Mouse (Mus musculus) megakaryocyte-erythroid progenitor cell, adult 5-6 weeks (primary cell): ENCODE results near the gene Frs2. TPM values are rescaled to one million over a fixed set of nuclear protein-coding genes. Genes with fewer than 3 reads are reported as not detected.

Experiments used
- ATAC-seq: replicated peaks from 2 replicates; pipeline ENCODE4 v1.8.0; 2016; ENCODE audit warnings: mild to moderate bottlenecking, inconsistent platforms; ENCODE audit not compliant: severe bottlenecking, poor library complexity, low FRiP score, low TSS enrichment
- total RNA-seq, 2 experiments: library from RNA; stranded (forward) in 1 of 2; stranded (reverse) in 1 of 2; fragments of 200-1000, 215-1000 nt in 1 of 2; fragments of >200 nt in 1 of 2; fragmentation: Nextera tagmentation in 1 of 2; gene quantifications; 2 replicates each; pipeline ENCODE4 v1.2.3; 2014 to 2017

Gene Frs2
- total RNA-seq, 2 experiments from 2014 or later = 20.7 to 22.9 TPM

DNA sequence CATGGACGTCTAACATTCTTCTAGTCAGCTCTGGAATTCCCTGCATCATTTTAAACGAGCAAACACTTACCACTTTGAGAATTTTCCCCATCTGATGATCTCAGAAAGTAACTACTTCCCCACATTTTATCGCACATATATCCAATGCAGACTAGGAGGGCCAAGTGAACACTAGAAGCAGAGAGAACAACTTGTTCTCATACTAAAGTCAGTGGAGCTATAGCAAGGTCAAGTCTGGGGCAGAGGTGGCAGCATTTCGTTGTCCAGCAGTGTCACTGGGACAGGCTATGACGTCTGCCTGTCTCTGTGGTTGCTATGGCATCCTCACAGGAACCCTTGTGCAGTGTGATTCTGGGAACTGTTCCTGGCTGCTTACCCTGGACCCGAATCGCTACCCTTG is 36.9 kb downstream of the Frs2 start:
- ATAC-seq = no peak

DNA sequence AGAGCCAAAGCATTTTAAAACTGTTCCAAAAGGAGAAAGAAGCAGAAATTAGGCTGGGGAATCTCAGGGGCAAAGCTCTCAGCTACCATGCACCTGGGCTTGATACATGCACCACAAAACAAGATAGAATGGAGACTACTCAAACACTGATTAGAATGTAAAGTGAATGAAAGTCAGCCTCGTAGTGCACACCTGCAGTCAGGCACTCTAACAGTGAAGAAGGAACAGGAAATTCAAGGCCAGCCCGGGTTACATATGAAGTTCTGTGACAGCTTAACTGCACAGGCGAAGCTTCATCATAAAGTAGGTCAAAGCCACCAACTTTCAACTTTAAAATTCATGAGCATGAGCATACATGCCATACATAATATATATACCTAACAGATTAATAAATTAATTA is 38.1 kb downstream of the Frs2 start:
- ATAC-seq = no peak

DNA sequence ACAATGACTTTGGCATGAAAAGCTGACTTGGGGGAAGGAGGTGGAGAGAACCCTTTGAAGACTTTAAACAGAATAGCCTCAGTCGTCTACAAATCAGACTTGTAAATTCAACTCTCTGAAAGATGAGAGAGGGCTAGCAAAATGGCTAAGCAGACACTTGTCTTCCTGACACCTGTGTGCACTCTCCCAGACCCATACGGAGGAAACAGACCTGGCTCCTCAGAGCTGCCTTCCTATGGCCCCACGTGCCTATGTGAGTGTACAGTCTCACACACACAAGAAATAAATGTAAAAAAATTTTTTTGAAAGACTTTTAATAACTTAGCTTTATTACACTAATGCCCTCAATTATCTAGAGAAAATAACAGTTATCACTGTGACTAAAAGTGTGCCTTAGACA is 41.6 kb downstream of the Frs2 start:
- peak; percentile 26 for ATAC-seq

DNA sequence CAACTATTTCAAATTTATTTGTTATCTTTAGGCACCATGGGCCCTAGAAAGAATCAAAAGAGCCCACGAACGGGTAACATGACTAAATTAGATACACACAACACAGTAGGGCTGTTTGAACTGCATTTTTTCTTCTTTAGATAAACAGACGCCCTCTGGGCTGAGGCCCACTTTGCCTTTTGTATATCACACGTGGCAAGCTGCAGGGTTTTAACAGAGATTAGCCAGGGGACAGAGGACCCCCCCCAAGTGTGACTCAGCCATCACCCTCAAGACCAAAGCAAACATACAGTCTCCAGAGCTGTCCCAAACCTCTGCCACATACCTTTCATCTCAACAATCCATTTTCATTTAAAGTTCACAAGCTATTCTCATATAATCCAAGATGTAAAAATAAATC is 42.1 kb downstream of the Frs2 start:
- peak; percentile 90 for ATAC-seq

DNA sequence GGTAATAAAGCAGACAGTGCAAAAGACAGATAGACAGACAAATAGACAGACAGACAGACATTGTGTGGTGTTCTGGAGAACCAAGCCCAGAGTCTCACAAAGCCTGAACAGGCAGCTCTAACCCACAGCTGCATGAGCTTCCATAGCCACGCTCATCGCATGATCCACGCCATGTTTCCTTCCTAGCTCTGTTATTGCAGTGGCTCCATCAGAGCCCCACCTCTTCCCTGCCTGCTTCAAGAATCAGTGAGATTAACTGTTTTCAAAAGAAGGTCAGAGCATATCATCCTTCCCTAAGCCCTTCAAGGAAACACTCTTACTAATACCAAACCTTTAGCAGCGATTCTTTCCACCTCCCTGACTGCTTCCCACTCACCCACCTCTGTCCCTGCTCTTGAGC is 43.3 kb downstream of the Frs2 start:
- ATAC-seq = peak; percentile 32; the same call in 1 of the 2 replicates

DNA sequence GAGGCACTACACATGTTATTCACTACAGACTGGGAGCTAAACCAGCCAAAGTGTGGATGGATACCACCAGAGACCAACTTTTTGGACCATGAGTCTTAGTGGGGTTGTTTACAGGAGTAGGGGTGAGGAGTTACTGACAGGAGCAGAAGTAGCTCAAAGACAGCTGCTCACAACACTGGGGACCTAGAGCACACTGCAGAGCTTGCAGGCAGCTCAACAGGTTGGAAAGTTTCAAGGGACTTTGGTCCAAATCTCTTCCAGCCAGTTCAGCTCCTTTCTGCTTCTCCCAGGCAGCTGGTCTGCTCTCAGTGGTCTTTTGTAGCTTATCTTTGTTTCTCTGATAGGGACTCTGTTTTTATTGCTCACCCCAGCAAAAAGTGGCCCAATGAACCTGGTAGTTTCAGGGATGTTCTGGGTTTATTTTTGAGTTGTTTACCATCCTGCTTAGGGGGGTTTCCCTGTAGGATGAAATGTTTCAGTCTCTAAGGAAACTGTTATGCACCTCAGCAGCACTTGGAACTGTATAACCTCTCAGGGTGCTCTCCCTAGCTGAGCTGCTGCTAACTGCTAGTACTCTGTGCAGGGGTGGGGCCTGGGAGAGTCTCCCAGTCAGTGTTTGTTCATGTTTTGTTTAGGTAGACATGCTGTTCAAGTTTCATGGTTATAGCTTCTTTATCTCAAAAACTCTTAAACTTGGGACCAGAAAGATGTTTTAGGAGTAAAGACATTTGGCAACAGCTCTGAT is 44.3 kb downstream of the Frs2 start:
- peak; percentile 33; the same call in 1 of the 2 replicates for ATAC-seq

DNA sequence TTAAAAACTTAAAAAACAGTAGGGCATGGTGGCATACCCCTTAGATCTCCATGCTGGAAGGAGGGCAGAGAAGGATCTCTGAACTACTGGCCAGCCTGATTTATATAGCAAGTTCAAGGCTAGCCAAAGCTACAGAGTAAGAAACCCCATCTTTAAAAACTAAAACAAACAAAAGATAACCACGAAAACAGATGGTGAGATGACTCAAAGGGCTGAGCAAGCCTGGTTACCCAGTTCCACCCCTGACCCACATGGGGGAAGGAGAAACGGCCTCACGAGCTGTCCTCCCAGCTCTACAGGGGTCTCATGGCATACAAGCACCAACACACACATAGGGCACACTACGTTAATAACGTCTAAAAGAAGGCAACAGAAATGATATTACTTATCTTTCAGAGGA is 48.2 kb downstream of the Frs2 start:
- ATAC-seq = no peak

DNA sequence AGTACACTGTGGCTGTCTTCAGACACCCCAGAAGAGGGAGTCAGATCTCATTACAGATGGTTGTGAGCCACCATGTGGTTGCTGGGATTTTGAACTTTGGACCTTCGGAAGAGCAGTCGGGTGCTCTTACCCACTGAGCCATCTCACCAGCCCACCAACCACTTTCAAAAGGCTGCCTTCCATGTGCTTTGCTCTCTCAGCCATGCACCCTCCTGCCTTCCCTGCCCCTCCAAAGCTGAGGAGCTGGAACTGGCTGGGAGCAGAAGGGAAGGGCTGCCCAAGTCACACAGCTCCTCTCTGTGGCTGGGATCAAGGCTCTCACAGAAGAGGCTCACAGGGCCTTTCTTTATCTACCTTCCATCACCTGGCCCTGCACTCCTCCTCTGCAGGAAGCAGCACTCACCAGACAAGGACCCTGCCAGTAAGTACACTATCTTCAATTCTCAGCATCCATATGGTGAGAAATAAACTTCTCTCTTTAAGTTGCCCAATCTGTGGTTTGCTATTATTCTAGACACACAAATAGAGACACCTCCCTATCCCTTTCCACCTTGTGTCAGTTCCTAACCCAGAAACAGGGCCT is 51.1 kb downstream of the Frs2 start:
- peak; percentile 98 for ATAC-seq

DNA sequence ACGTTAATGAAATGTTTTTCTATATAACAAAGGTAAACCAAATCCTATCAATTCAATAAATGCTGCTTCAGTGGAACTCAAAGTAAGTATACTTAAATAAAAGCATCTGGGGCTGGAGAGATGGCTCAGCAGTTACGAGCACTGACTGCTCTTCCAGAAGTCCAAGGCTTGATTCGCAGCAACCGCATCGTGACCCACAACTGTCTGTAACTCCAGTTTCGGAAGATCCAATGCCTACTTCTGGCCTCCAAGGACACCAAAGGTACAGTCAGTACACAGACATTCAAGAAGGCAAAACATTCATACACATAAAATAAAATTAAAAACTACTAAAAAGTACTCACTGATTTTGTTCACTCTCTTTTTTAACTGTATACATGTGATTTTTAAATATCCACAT is 52.2 kb downstream of the Frs2 start:
- ATAC-seq = no peak

DNA sequence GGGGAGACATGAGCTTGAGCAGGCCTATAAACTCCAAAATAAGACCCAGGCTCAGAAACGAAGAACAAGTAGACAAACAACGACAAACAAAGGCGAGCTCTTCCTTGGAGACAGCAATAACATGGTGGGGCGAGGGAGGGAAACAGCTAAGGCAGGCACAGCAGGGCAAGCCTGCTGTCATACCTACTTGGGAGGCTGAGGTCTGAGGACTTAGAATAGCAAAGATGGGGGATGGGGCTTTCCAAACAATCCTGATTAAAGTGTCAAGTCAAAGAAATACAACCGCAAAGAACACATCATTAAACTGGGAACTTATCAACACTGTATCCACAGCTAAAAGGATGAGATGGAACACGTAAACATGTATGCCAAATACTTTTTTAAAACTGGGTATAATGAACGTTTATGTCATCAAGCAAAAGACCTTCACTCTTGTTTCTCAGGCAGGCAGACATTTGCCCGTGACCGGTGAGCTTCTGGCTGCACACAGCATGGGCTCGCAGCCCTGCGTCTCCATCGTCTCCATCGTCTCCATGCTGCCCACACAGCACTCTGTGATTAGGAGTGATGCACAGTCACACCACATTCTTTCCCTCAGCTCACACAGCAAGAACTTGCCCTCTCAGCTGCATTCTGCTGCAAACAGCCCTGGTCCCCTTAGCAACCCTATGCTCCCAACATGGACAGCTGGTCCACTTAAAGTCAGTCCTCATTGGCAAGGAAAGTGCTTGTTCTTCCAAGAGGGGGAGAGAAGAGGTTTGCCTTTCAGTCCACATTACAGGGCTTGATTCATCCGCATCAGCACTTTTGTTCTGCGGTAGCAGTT is 53.6 kb downstream of the Frs2 start:
- ATAC-seq = no peak

DNA sequence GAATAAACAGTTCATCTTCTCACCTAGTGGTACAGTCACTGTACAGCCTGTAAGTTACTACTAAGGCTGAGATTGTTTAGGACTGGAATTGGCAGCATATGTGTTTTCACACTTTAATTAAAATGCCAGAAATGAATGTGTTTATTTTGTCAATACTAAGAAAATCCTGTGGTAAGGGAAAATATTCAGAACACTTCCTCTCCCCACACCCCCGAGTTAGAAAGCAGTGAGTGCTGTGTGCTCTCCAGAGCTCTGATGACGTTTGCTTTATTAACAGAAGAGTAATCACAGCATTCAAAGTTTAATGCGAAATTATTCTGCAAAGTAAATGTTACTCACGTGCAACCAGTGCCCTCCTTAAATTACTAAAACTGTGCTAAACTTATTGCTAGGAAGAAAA is 58.7 kb downstream of the Frs2 start:
- ATAC-seq = no peak

DNA sequence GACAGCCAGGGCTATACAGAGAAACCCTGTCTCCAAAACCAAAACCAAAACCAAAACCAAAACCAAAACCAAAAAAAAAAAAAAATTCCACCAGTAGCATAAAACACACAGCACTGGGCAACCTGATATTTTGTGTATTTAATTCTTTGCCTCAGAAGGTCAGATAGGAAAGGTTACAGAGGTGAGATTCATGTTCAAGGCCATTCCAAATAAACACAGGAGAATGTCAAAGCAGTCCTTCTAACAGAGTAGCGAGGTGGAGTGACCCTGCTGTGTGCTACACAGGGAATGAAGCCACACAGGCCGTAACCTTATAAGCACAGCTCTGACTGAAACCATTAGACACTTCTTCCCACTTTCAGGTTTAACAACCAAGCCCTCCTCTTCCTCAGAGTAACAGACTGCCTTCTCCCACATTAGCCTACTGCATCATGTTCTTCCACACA is 66.4 kb downstream of the Frs2 start:
- ATAC-seq = no peak

DNA sequence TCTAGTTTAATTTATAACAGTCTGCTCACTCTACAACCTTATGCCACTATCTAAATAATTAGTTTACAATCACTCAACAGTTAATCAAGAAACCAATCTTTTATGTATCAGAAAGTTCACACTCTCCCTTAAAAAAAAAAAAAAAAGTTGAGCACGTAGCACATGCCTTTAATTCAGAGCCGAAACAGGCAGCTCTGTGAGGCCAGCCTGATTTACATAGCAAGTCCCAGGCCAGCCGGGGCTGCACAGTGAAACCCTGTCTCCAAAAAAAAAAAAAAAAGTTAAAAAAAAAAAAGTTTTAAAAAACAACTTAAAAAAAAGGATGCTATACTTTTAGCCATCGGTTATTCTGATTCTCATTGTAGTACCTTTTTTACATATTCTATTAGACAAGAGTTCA is 67.0 kb downstream of the Frs2 start:
- no peak for ATAC-seq

DNA sequence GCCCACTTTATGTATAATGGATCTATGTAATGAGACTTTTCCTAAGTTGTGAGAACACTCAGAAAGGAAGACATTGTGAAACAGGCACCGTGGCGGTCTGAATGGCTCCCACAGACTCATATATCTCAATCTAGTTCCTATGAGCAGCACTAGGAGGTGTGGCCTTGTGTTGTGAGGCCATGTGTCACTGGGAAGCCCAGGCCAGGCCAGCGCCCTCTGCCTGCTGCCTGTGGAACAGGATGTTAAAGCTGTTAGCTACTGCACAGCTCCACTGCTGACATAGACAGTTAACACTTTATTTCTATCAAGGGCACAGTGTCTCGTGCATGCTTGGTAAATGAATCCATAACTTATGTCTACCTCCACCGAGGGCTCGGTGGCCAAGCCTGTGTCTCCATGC is 70.0 kb downstream of the Frs2 start:
- ATAC-seq = peak; percentile 98

DNA sequence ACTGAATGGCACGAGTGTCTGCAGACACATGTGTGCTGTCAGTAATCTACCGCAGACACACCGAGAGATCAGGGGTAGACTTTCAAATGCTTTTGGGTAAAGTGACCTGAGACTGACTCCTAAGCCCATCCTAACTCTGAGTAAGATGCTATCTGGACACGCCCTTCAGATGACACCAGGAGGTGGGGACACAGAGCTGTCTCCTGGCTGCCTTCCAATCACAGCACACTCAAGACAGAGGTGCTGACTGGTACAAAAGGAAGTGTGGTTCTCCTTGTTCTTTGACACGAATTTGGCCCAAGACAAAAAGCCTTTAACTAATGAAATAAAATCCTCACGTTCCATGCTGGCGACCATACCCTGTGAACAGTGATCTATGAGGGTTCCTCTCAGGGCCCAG is 75.2 kb downstream of the Frs2 start:
- 0 out of 2 replicates have a peak, but pooled peaks have one; percentile 33 for ATAC-seq

DNA sequence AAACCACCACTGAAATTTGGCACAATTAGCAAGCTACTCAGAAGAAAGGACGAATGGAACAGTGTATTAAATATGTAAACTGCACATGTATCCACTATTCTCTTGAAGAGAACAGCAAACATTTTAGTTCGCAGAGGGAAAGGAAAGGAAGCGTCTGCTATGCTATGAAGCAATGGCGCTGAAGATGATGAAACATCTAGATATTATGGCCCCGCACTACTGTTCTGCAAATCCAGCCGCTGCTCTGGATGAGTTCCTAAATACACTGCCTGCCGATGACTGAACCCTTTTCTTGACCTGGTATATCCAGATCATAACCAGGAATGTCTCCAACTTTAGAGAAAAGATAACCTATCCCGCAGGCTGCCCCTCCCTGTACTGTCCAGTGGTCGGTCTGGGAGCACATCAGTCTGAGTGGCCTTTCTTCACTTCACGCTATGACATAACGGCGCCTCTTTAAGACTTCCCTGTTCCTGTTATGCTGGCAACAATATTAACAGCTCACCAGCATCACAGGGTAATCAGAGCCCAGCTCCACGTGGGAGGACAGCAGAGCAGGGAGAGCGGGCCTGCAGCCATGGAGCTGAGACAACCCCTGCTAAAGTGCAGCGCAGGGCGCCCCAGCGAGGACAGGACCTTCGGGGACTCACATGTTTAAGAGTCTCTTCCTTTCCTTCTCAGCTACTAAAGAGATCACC is 76.0 kb downstream of the Frs2 start:
- ATAC-seq = no peak

DNA sequence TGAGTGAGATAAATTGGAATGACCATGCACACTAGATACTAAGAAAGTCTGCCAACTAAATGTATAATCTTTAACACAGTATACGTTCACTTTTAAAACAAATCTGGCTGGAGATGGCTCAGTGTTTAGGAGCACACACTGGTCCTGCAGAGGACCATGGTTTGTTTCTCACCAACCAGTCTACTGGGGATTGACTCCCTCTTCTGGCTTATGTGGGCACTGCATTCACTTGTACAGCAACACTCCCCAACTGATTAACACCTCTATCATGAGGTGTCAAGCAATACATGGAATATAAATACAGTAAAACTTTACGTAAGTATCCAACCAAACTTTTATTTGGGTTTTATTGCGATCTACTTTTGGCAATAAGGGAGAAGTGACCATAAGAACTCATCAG is 79.2 kb downstream of the Frs2 start:
- ATAC-seq = peak; percentile 69

DNA sequence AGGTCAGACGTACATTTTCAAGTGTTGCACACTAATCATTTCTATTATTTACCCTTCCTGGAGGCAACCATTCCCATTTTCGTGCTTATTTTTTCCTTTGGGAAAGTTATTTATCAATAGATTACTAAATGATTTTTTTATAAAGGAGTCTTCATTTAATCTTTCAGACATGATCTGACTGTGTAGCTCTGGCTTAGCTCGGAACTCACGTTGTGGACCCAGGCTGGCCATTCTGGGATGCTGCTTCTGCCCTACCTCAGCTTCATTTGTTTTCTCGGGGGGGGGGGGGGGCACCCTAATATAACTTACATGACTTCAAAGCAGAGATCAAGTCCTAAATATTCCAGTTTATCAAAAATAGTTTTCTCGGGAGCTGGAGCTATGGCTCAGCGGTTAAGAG is 84.3 kb downstream of the Frs2 start:
- ATAC-seq = no peak

DNA sequence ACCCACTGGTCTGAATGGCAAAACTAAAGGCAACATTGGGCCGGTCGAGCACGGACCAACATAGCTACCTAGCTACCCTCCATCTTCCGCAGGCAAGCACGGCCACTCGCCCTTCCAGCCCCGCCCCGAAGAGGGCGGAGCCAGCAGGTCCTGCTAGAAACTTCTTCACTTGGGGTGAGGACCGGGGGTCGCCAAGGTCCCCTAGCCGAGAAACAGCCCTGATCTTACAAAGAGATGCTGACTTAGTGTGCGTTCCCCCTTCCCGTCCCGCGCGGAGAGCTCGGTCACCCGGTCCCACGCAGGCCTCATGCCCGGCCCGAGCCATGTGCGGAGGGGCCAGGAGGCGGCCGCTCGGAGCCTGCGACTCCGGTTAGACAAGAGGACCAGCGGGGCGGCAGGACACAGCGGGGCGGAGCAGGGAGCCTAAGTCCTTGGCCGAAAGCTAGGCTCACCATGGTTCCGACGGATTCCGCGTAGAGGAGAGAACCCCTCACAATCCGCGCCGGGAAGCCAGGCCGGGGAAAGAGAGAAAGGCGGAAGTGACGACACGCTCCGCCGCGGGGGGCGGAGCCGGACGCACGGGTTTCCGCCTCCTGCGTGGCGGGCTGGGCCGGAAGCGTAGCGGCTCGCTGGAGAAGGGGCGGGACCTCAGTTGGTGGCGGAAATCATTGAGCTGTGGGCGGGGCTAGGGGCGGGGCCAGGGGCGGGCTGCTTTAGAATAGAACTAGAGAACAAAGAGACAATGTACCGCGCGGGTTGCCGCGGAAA is 84.9 kb downstream of the Frs2 start, which contains the start of gene Cct2:
TSS of gene Cct2 (minus strand) at position 561 of the 768 bp plus-strand sequence.
- ATAC-seq = peak; percentile 92
